Mouse (Mus musculus): ENCODE results near the gene Mical1.

GRCm38 (mm10) chr10:41450780-41451522 lies 25.2 kb upstream of the Mical1 start:
- TF ChIP-seq CTCF (IDR thresholded peaks at IDR 0.05; ENCODE audit: extremely low read depth, insufficient read length, insufficient replicate concordance, low read depth, low read length) (peak; percentile 4; the same call in 1 of the 2 replicates), POLR2A (IDR thresholded peaks at IDR 0.05; ENCODE audit: low read depth, low read length) (no peak)
